ENCODE assay signal across 8 mouse cellular contexts in genomic region chr9:83691332-83692198, GRCm38 (mm10).
DNase-seq lines count a peak whose midpoint lies in the region; ATAC-seq and TF ChIP-seq lines count a peak whose summit lies in the region.

No protein-coding gene starts in this region.

- H3K36me3 ChIP-seq in forebrain, embryonic 14.5 days (ENCODE audit: control insufficient read depth, insufficient read depth, low read length) = no peaks in the 10 kb centered on the region
- H3K36me3 ChIP-seq in hindbrain, embryonic 10.5 days = no peaks in the 10 kb centered on the region

- ATAC-seq in forebrain, embryonic 14.5 days = peak; percentile 90

- 22% methylated on average over 24 of the region's 24 CpGs for WGBS in forebrain, embryonic 14.5 days
- WGBS in hindbrain, embryonic 10.5 days = 22% methylated on average over 24 of the region's 24 CpGs
- 20% methylated on average over 24 of the region's 24 CpGs for WGBS in lung, adult 2 months
- 17% methylated on average over 24 of the region's 24 CpGs for WGBS in olfactory bulb, adult 2 months

- peak; percentile 56 for TF ChIP-seq CTCF in lung, adult 2 months (IDR thresholded peaks at IDR 0.05; ENCODE audit: insufficient read depth, low read length)
- TF ChIP-seq CTCF in olfactory bulb, adult 2 months (IDR thresholded peaks at IDR 0.05; ENCODE audit: insufficient read depth, low read depth, low read length) = peak; percentile 81

- H3K4me2 ChIP-seq in forebrain, embryonic 14.5 days (ENCODE audit: low read length) = peak overlapping the region; percentile 40

- DNase-seq in MN1 (ENCODE audit: low spot score) = peak; percentile 74
- peak; percentile 40 for DNase-seq in cerebellum, adult 11-12 months
- DNase-seq in forebrain, embryonic 14.5 days (ENCODE audit: low spot score) = peak; percentile 96
- DNase-seq in hindbrain, embryonic 10.5 days (ENCODE audit: low spot score) = peak; percentile 68
- DNase-seq in layer of hippocampus, adult 8-10 months (ENCODE audit: low spot score in 2 of 2) = peak; percentile 53 to 68
- DNase-seq in lung, adult 2 months = peak; percentile 41
- DNase-seq in thymus, postnatal 25 days = peak; percentile 26

- H3K9ac ChIP-seq in forebrain, embryonic 14.5 days (ENCODE audit: low read length) = peak overlapping the region; percentile 45; the same call in 1 of the 2 replicates

- H3K4me1 ChIP-seq in forebrain, embryonic 14.5 days (ENCODE audit: control insufficient read depth, insufficient read depth, low read length) = peaks cover 13% of the 10 kb centered on the region
- peaks cover 18% of the 10 kb centered on the region for H3K4me1 ChIP-seq in hindbrain, embryonic 10.5 days (replicated peaks)
- H3K4me1 ChIP-seq in lung, adult 2 months (ENCODE audit: control insufficient read depth, insufficient read depth, low read length) = no peaks in the 10 kb centered on the region
- H3K4me1 ChIP-seq in olfactory bulb, adult 2 months (ENCODE audit: control insufficient read depth, insufficient read depth, low read length) = peaks cover 11% of the 10 kb centered on the region

- peak overlapping the region; percentile 19 for H3K4me3 ChIP-seq in forebrain, embryonic 14.5 days (ENCODE audit: low read depth, low read length)
- H3K4me3 ChIP-seq in hindbrain, embryonic 10.5 days = peak overlapping the region; percentile 47
- H3K4me3 ChIP-seq in lung, adult 2 months (replicated peaks; ENCODE audit: extremely low read depth, low read depth, low read length) = no peak overlapping the region
- H3K4me3 ChIP-seq in olfactory bulb, adult 2 months (ENCODE audit: insufficient read depth, low read depth, low read length) = 0 out of 2 replicates have a peak overlapping the region, but pooled peaks have one; percentile 5

- H3K27me3 ChIP-seq in forebrain, embryonic 14.5 days (replicated peaks; ENCODE audit: control insufficient read depth, insufficient read depth, low read length) = no peaks in the 10 kb centered on the region
- H3K27me3 ChIP-seq in hindbrain, embryonic 10.5 days (ENCODE audit: insufficient read depth, poor library complexity, severe bottlenecking) = no peaks in the 10 kb centered on the region

- TF ChIP-seq POLR2A in lung, adult 2 months (IDR thresholded peaks at IDR 0.05; ENCODE audit: borderline replicate concordance, extremely low read depth, low read depth, low read length) = no peak
- TF ChIP-seq POLR2A in olfactory bulb, adult 2 months (IDR thresholded peaks at IDR 0.05; ENCODE audit: insufficient read depth, low read depth, low read length) = no peak

- H3K9me3 ChIP-seq in forebrain, embryonic 14.5 days (replicated peaks; ENCODE audit: control insufficient read depth, low read length) = no peaks in the 10 kb centered on the region
- H3K9me3 ChIP-seq in hindbrain, embryonic 10.5 days = no peaks in the 10 kb centered on the region

- no peak overlapping the region for H3K27ac ChIP-seq in forebrain, embryonic 14.5 days (ENCODE audit: low read depth, low read length)
- peak overlapping the region; percentile 87 for H3K27ac ChIP-seq in hindbrain, embryonic 10.5 days
- no peak overlapping the region for H3K27ac ChIP-seq in olfactory bulb, adult 2 months (ENCODE audit: insufficient read depth, low read depth, low read length)

Comparison
In these comparisons a context has a peak if more than half of its experiments do, and no peak if none do; other contexts are left out.
1. DNase-seq: peak in every context shown above with its lines; median percentile 96 in forebrain, embryonic 14.5 days; 74 in MN1; 68 in hindbrain, embryonic 10.5 days; 60 in layer of hippocampus, adult 8-10 months; 41 in lung, adult 2 months; 40 in cerebellum, adult 11-12 months; 26 in thymus, postnatal 25 days.